Mouse (Mus musculus): Measurements from ENCODE around the gene Hnrnpf. TPM values are rescaled to one million over a fixed set of nuclear protein-coding genes. Genes with fewer than 3 reads are reported as not detected.

The Hnrnpf gene
- polyA plus RNA-seq, 1 experiment from 2014 or later: 545 TPM

DNA sequence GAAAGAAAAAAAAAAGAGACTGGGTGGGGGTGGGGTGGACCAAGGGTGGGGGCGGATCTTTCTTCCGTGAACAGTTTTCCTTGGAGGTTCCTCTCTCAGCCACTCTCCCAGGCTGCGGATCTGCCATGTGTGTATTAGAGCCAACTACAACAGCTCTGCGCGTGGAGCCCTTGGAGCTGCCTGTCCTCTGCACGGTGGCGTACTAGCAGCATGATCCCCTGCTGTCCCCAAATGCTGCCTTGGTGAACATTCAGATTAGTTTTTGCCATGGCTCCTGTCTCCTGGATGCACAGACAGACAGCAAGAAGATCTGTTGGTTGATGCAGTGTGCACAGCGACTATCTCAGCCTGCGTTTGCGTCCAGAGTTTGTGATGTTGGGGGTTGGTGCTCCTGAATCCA is 42.6 kb downstream of the Hnrnpf start:
- no peak overlapping the region for H3K27ac ChIP-seq (ENCODE audit: poor library complexity, severe bottlenecking)
- no peaks in the 10 kb centered on the region for H3K9me3 ChIP-seq (replicated peaks)
- no peak overlapping the region for H3K4me3 ChIP-seq
- H3K27me3 ChIP-seq (replicated peaks): no peaks in the 10 kb centered on the region
- no peak overlapping the region for H3K4me2 ChIP-seq
- no peak for ATAC-seq (ENCODE audit: insufficient number of reproducible peaks, low FRiP score)
- H3K9ac ChIP-seq: no peak overlapping the region
- 0 out of 2 replicates have a peak, but pooled peaks cover 3% of the 10 kb centered on the region for H3K36me3 ChIP-seq
- H3K4me1 ChIP-seq (replicated peaks): no peaks in the 10 kb centered on the region
- WGBS: 68% methylated on average over 10 of the region's 10 CpGs

GRCm38 (mm10) chr6:117943899-117944298 is 43.8 kb downstream of the Hnrnpf start:
- H3K27me3 ChIP-seq (replicated peaks): no peaks in the 10 kb centered on the region
- no peak overlapping the region for H3K9ac ChIP-seq
- H3K9me3 ChIP-seq (replicated peaks): no peaks in the 10 kb centered on the region
- 87% methylated on average over 2 of the region's 2 CpGs for WGBS
- H3K4me3 ChIP-seq: no peak overlapping the region
- H3K4me2 ChIP-seq: no peak overlapping the region
- H3K27ac ChIP-seq (ENCODE audit: poor library complexity, severe bottlenecking): no peak overlapping the region
- no peak for ATAC-seq (ENCODE audit: insufficient number of reproducible peaks, low FRiP score)
- no peaks in the 10 kb centered on the region for H3K4me1 ChIP-seq (replicated peaks)
- H3K36me3 ChIP-seq: 0 out of 2 replicates have a peak, but pooled peaks cover 3% of the 10 kb centered on the region

GRCm38 (mm10) chr6:117952330-117952729 is 52.2 kb downstream of the Hnrnpf start:
- 81% methylated on average over 4 of the region's 4 CpGs for WGBS

DNA sequence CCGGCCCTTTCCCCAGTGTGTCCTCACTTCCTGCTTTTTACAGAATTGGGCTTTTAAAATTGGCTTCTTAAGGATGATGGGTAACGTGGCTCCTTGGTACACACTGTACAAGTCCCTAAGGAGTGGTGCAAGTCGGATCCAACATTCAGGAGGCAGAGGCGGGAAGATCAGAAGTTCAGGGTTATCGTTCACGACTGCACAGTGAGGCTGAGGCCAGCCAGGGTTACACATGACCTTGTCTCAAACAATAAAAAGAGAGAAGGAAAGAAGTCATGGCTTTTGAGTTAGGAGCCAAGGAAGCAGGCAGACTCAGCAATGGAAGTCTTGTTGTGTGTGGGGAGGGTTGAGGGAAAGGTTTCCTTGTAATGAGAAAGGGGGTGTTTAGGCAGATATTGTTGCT is 56.0 kb downstream of the Hnrnpf start:
- H3K4me2 ChIP-seq: no peak overlapping the region
- H3K4me3 ChIP-seq: no peak overlapping the region
- no peak overlapping the region for H3K27ac ChIP-seq (ENCODE audit: poor library complexity, severe bottlenecking)
- WGBS: 66% methylated on average over 6 of the region's 6 CpGs
- H3K9me3 ChIP-seq (replicated peaks): peaks cover 3% of the 10 kb centered on the region; the same call in 1 of the 2 replicates
- no peaks in the 10 kb centered on the region for H3K36me3 ChIP-seq
- H3K4me1 ChIP-seq (replicated peaks): peaks cover 9% of the 10 kb centered on the region
- H3K27me3 ChIP-seq (replicated peaks): 0 out of 2 replicates have a peak, but pooled peaks cover 3% of the 10 kb centered on the region
- H3K9ac ChIP-seq: no peak overlapping the region
- no peak for ATAC-seq (ENCODE audit: insufficient number of reproducible peaks, low FRiP score)

More at GRCm38 (mm10) chr6:117952330-117952729, 52.2 kb downstream of the Hnrnpf start:
- Histone ChIP-seq H3K9me3 (replicated peaks) (peaks cover 3% of the 10 kb centered on the region; the same call in 1 of the 2 replicates), H3K4me3 (no peak overlapping the region), H3K9ac (no peak overlapping the region), H3K4me2 (no peak overlapping the region), H3K27me3 (replicated peaks) (0 out of 2 replicates have a peak, but pooled peaks cover 3% of the 10 kb centered on the region), H3K27ac (ENCODE audit: poor library complexity, severe bottlenecking) (no peak overlapping the region), H3K36me3 (no peaks in the 10 kb centered on the region), H3K4me1 (replicated peaks) (peaks cover 6% of the 10 kb centered on the region)
- no peak for ATAC-seq (ENCODE audit: insufficient number of reproducible peaks, low FRiP score)

- H3K9me3 ChIP-seq (replicated peaks): peaks cover 3% of the 10 kb centered on the region; the same call in 1 of the 2 replicates
- H3K4me2 ChIP-seq: peak overlapping the region; percentile 49
- ATAC-seq (ENCODE audit: insufficient number of reproducible peaks, low FRiP score): no peak
- peaks cover 9% of the 10 kb centered on the region for H3K4me1 ChIP-seq (replicated peaks)
- H3K27me3 ChIP-seq (replicated peaks): 0 out of 2 replicates have a peak, but pooled peaks cover 3% of the 10 kb centered on the region
- peak overlapping the region; percentile 8; the same call in 1 of the 2 replicates for H3K4me3 ChIP-seq
- no peak overlapping the region for H3K27ac ChIP-seq (ENCODE audit: poor library complexity, severe bottlenecking)
- no peaks in the 10 kb centered on the region for H3K36me3 ChIP-seq
- H3K9ac ChIP-seq: no peak overlapping the region
- 14% methylated on average over 14 of the region's 14 CpGs for WGBS
These were observed 56.9 kb downstream of the Hnrnpf start for GRCm38 (mm10) chr6:117956851-117957501.

- H3K9ac ChIP-seq: no peak overlapping the region
- H3K4me1 ChIP-seq (replicated peaks): peaks cover 11% of the 10 kb centered on the region
- H3K27me3 ChIP-seq (replicated peaks): no peaks in the 10 kb centered on the region
- 88% methylated on average over 3 of the region's 3 CpGs for WGBS
- peaks cover 7% of the 10 kb centered on the region for H3K9me3 ChIP-seq (replicated peaks)
- H3K4me2 ChIP-seq: no peak overlapping the region
- H3K4me3 ChIP-seq: no peak overlapping the region
- no peak overlapping the region for H3K27ac ChIP-seq (ENCODE audit: poor library complexity, severe bottlenecking)
- H3K36me3 ChIP-seq: no peaks in the 10 kb centered on the region
- no peak for ATAC-seq (ENCODE audit: insufficient number of reproducible peaks, low FRiP score)
These were observed 63.1 kb downstream of the Hnrnpf start for GRCm38 (mm10) chr6:117963201-117963600.

GRCm38 (mm10) chr6:117966729-117967128 is 66.6 kb downstream of the Hnrnpf start:
- Histone ChIP-seq H3K9ac (no peak overlapping the region), H3K36me3 (no peaks in the 10 kb centered on the region), H3K27me3 (replicated peaks) (no peaks in the 10 kb centered on the region), H3K27ac (ENCODE audit: poor library complexity, severe bottlenecking) (peak overlapping the region; percentile 19; the same call in 1 of the 2 replicates), H3K4me2 (peak overlapping the region; percentile 35; the same call in 1 of the 2 replicates), H3K4me3 (no peak overlapping the region), H3K4me1 (replicated peaks) (peaks cover 11% of the 10 kb centered on the region), H3K9me3 (replicated peaks) (peaks cover 7% of the 10 kb centered on the region)
- ATAC-seq (ENCODE audit: insufficient number of reproducible peaks, low FRiP score): no peak
- 15% methylated on average over 9 of the region's 9 CpGs for WGBS

Small RNAs within 50 kb of the gene (microRNA-seq; reads per million reads assigned to microRNA genes)
- not detected for gene Gm25535

Other genes starting within 250 kb of the Hnrnpf start
- 54.4 and 58.9 TPM in 2 replicates for gene Zfp637, start 59.1 kb upstream of the Hnrnpf start, polyA plus RNA-seq (2016; fragmentation: Nextera tagmentation; extraction: Ambion mirVana)
- 2.5 and 2.9 TPM in 2 replicates for gene Zfp239, start 38.2 kb upstream of the Hnrnpf start, polyA plus RNA-seq (2016; fragmentation: Nextera tagmentation; extraction: Ambion mirVana)
- gene Fxyd4, start 37.4 kb downstream of the Hnrnpf start, polyA plus RNA-seq (2016; fragmentation: Nextera tagmentation; extraction: Ambion mirVana): 1.2 and 1.5 TPM in 2 replicates
- gene Rasgef1a, start 111.1 kb downstream of the Hnrnpf start, polyA plus RNA-seq (2016; fragmentation: Nextera tagmentation; extraction: Ambion mirVana): 0.51 and 1.1 TPM in 2 replicates
- gene Csgalnact2, start 238.8 kb downstream of the Hnrnpf start, polyA plus RNA-seq (2016; fragmentation: Nextera tagmentation; extraction: Ambion mirVana): 12.6 and 13.0 TPM in 2 replicates